Mouse (Mus musculus): ENCODE results near the gene Mgat5b. TPM values are rescaled to one million over a fixed set of nuclear protein-coding genes. Genes with fewer than 3 reads are reported as not detected.
A peak's percentile ranks its signal among the peaks of the same experiment; 100 is the strongest.

Gene Mgat5b
- total RNA-seq, 2 experiments from 2014 or later: 0.81 to 1.3 TPM

- DNase-seq: peak; percentile 74
Measured at GRCm38 (mm10) chr11:116980313-116980712, 61.6 kb downstream of the Mgat5b start.

GRCm38 (mm10) chr11:116982543-116982942 is 63.9 kb downstream of the Mgat5b start:
- no peak for DNase-seq

GRCm38 (mm10) chr11:116985504-116986385 is 67.1 kb downstream of the Mgat5b start:
- peak; percentile 51 for DNase-seq

- peak; percentile 40 for DNase-seq
Measured at GRCm38 (mm10) chr11:116988131-116988530, 69.5 kb downstream of the Mgat5b start.

GRCm38 (mm10) chr11:116990231-116990630 is 71.6 kb downstream of the Mgat5b start:
- DNase-seq: no peak

- no peak for DNase-seq
Measured at GRCm38 (mm10) chr11:116991410-116991809, 72.7 kb downstream of the Mgat5b start.

GRCm38 (mm10) chr11:116991964-116992363 is 73.3 kb downstream of the Mgat5b start:
- DNase-seq: no peak

- DNase-seq: peak; percentile 50
Measured at GRCm38 (mm10) chr11:116994095-116994582, 75.5 kb downstream of the Mgat5b start.

GRCm38 (mm10) chr11:116996976-116997375 is 78.3 kb downstream of the Mgat5b start:
- no peak for DNase-seq

GRCm38 (mm10) chr11:116998935-116999334 is 80.3 kb downstream of the Mgat5b start:
- no peak for DNase-seq

- no peak for DNase-seq
Measured at GRCm38 (mm10) chr11:117000219-117000618, 81.6 kb downstream of the Mgat5b start.

- DNase-seq: no peak
Measured at GRCm38 (mm10) chr11:117001789-117002188, 83.1 kb downstream of the Mgat5b start.

GRCm38 (mm10) chr11:117003503-117003902 is 84.8 kb downstream of the Mgat5b start:
- DNase-seq: no peak

- no peak for DNase-seq
Measured at GRCm38 (mm10) chr11:117004277-117004676, 85.6 kb downstream of the Mgat5b start.

GRCm38 (mm10) chr11:117017462-117017861 is 98.8 kb downstream of the Mgat5b start:
- no peak for DNase-seq

- DNase-seq: peak; percentile 80
Measured at GRCm38 (mm10) chr11:117018410-117018809, 99.7 kb downstream of the Mgat5b start.

GRCm38 (mm10) chr11:117021026-117021425 is 102.4 kb downstream of the Mgat5b start:
- no peak for DNase-seq

- DNase-seq: no peak
Measured at GRCm38 (mm10) chr11:117023537-117023936, 104.9 kb downstream of the Mgat5b start.

- no peak for DNase-seq
Measured at GRCm38 (mm10) chr11:117027681-117028080, 109.0 kb downstream of the Mgat5b start.

GRCm38 (mm10) chr11:117028861-117029568 is 110.4 kb downstream of the Mgat5b start:
- no peak for DNase-seq

GRCm38 (mm10) chr11:117029569-117029955 is 110.9 kb downstream of the Mgat5b start:
- DNase-seq: no peak

GRCm38 (mm10) chr11:117030018-117030417 is 111.4 kb downstream of the Mgat5b start:
- DNase-seq: no peak

- DNase-seq: no peak
Measured at GRCm38 (mm10) chr11:117030471-117031101, 111.9 kb downstream of the Mgat5b start.

Data from adrenal gland, postnatal 10 days (tissue).